Mouse (Mus musculus) frontal cortex, adult (tissue): ENCODE data around the gene Elmo3.

Experiments used
- ATAC-seq: cut with Nextera tagmentation; 2 replicates; pipeline ENCODE4 v1.9.2; 2017; ENCODE audit warnings: mild to moderate bottlenecking, moderate library complexity, mixed read lengths; ENCODE audit not compliant: low TSS enrichment

The Elmo3 gene

DNA sequence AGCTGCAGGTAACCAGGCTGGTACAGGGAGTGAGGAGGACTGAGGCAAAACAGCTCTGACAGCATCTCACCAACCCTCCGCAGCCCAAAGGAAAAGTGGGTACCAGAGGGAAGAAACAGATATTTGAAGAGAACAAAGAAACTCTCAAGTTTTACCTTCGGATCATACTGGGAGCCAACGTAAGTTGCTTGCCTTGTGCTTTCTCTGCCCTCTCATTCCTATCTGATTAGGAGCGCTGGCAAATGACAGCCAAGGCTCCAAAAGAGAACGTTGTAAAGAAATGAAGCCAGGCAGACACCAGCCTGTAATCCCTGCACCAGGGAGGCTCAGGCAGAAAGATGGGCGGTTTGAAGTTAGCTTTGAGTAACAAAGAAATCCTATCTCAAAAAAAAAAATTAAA lies 21.6 kb downstream of the Elmo3 start:
- ATAC-seq, result no peak

- no peak for ATAC-seq
These were observed 24.9 kb downstream of the Elmo3 start for GRCm38 (mm10) chr8:105330325-105330724.

DNA sequence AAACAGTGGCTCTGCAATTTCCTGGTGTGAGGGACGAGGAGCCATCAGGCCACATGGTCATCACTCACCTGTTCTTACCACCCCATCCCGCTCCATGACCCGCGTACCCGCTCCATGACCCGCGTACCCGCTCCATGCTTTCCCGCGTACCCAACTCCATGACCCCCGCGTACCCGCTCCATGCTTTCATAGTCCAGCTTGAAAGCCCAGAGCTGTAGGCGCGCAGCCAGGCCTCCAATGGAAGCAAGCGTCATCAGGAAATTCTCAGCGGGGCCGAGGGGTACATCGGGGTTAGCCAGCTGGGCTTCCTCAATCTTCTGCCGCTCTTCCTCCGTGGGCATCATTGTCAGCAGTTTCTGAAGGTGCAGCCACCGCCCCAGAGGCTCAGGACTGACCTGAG lies 26.1 kb downstream of the Elmo3 start:
- no peak for ATAC-seq

- no peak for ATAC-seq
These were observed 26.5 kb downstream of the Elmo3 start for GRCm38 (mm10) chr8:105331931-105332330.

DNA sequence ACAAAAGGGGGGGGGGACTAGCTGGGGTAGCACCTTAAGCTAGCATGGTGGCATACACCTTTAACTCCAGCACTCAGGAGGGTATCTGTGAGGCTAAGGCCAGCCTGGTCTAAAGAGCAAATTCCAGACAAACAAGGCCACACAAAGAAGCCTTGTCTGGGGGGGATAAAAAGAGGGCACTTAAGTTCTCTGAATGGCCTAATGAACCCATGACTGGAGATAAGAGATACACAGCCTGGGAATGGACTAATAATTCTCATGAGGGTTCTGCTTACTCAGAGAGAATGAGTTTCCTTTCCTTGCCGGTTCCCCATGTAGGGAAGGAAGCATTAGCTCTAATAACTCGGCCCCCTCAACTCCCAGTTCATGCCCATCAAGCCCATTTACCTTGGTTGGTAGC lies 27.1 kb downstream of the Elmo3 start:
- no peak for ATAC-seq

DNA sequence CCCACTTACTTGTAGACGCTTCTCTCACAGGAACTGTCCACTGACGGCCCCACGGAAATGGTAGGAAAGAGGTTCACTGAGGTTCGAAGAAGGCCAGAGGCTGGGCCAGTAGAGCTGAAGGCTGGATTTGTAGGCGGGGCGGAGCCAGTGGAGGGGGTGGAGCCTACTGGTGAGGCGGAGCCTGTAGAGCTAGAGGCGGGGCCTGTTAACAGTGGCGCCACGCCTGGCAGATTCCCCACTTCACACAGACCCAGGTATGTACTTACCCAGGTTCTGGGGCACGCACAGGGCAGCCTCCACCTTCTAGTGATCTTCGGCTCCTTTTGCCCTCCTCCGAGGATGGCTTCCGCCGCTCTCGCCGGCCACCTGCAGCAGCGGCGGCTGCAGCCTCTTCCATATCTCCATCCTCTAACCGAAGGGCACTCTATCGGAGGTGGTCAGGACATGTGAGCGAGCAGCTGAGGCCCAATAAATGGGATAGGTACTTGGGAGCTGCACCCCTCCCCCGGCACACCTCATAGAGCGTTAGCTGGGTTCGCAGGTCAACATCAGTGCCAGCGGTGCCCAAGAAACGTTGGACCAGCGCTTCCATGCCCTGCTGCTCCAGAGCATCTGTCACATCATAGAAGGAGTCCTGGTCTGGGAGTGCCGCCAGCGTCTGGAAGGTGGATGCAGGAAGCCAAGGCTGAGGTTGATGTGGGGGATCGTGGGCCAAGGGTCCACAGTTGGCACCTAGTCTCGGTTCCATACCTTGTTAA lies 31.2 kb downstream of the Elmo3 start:
- peak; percentile 10; the same call in 1 of the 2 replicates for ATAC-seq

- no peak for ATAC-seq
These were observed 33.6 kb downstream of the Elmo3 start for GRCm38 (mm10) chr8:105338992-105339391.

DNA sequence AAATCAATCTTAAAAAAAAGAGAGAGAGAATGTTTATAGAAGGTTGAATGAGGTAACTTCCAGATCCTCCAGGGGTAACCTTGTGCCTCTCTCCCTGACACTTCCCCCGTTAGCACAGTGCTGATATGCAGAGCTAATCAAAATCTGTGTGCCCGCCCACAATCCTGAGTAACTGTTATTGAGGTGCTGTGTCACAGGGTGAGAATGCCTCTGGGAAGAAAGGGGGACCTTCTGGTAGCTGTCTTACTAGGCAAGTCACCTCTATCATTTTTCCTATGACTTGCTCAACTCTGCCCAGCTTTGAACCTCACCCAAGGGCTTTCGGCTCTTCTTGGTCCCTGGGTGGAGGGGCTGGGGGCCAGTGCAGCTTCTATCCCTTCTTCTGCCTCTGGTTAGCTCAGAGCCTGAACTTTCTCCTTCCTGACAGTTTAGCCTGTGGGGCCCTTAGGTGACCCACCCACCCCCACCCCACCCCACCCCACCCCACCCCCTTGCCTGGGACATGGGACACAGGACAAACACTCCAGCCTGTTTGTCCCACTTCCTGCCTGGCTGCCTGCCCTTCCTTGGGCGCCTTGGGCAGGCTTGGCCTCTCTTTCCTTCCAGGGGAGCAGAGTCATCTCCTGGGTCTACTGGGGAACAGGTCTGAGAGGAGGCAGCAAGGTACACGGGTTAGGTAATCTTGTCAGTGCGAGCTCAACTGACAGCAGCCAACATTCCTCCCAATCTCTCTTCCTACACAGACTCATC lies 34.7 kb downstream of the Elmo3 start:
- no peak for ATAC-seq

DNA sequence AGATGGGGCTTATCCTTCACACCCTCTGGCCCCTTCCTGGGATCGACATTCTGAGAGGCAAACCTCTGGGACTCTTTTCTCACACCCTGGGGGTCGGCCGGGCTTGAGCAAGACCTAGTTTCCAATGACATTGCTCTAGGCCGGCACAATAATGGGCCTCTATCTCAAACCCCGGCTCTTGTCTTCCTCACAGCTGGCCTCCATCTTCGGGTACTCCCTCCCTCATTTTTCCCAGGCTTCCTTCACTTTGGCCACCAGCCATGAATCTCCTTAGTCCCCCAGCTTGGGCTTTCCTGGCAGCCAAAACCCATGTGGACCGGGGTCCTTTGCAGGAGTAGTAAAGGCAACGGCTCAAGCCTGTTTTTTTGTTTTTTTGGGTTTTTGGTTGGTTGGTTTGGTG lies 36.0 kb downstream of the Elmo3 start:
- ATAC-seq, result no peak

DNA sequence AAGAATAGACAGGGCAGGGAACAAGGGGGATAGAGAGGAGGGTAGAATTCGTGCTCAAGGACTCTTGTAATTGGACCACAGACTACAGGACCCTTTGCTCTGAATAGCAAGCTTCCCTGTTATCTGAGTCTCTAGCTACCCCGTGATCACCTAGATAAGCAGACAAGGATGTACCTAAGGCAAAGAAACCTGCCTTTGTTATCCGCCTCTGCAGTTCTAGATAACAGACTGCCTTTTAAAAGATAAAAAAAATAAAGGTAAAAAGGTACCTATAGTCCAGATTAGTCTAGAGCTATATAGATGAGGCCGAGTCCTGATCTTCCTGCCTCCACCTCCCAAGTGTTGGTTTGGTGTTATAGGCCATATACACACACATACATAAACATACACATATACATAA lies 37.4 kb downstream of the Elmo3 start:
- no peak for ATAC-seq

DNA sequence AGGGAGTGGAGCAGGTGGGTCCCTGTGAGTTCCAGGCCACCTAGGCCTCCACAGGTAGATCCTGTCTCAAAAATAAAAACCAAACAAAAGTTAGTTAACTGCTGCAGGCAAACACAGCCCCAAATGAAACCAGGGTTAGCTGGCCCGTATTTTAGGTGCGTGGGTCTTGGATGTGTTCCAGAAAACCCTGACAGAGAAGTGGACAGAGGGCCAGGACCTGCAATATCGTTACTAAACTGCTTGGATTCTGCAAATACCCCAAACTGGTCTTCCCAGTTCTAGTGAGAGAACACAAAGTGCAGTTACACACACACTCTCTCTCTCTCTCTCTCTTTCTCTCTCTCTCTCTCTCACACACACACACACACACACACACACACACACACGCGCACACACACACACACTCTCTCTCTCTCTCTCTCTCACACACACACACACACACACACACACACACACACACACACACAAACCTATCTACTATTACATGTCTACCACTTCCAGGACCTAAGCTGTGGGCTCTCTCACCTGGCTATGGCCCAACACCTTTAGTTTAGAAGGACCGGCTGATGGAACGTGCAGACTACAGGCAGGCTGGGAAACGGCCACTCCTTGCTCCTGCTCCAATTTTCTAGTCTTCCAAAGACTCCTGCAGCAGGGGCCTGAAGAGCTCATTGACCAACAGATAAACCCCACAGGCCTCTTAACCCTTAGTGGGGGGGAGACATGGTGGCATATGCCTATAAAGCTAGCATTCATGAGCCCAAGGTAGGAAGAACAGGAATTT lies 38.6 kb downstream of the Elmo3 start:
- ATAC-seq, result no peak

DNA sequence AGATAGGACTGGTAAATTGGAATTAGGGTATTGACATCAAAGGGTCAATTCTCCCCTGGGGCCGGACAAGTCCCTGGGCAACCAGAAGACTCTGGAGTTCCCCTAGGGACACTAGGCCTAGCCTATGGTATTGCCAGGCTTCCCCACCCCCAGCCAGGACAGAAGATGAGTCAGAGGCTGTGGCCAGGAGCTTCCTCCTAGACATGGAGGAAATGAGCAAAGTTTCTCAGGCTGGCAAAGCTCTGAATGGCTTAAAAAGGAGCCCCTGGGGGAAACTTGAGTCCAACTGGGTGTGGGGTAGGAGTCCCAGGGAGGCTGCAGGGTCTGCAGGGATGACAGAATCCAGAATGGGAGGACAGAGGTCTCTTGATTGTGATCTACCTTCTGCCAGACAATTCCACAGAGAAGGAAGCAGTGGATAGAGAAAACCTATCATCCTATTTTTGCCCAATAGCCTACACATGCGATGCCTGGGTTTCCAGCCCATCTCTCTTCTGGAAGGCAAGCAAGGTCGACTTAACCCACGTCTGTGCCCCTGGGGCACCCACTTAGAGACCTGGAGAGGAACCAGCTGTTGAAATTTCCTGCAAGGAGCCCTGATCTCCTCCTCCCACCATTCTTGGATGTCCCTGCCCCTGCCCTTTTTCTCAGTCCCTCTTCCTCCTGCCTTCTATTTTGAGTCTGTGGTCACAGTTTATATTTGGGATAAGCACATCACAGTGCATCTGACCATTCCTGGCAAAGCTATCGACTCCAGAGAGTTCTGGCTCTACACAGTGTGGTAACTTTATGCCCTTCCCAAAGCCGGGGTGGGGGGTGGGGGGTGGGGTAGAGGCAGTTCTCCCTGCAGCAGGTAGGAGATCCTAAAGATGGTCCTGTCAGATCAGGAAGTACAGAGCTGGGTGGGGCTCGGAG lies 39.9 kb downstream of the Elmo3 start:
- ATAC-seq, result no peak

- peak; percentile 10; the same call in 1 of the 2 replicates for ATAC-seq
These were observed 41.4 kb downstream of the Elmo3 start for GRCm38 (mm10) chr8:105346611-105347427.

GRCm38 (mm10) chr8:105347428-105348221 lies 42.2 kb downstream of the Elmo3 start, which contains the start of gene Fhod1:
Gene Fhod1 (minus strand): TSS chr8:105347953.
- peak; percentile 85 for ATAC-seq

DNA sequence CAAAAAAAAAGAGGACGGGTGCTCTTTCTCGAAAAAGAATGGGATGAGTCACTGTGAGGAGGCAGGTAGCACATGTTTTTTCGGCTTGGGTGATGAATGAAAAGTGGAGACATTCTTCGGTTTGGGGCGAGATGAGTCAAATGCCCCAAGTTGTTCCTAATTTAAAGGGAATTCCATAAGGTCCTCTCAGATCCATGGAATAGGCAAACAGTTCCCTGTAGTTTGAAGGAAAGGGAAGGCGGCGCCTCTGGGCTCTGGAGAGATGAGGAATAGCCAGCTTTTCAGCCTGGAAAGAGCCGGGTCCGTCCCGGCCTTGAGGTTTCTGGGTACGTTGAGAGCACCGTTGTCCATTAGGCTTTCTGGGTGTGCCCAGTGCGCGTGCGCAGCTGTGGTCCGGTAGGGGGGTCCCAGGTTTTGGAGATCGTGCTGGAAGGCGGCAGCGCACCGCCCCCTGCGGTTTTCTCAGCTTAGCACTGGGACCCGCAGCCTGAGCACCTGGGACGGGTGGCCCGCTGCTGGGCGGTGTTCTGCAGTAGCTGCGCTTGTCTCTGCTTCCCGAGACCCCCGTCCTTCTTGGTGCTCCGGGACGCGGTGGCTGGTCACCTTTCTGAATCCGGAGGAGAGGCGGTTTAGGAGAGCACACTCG lies 43.2 kb downstream of the Elmo3 start, which contains the start of gene Slc9a5:
Gene Slc9a5 (plus strand): TSS at position 394 of the 646 bp plus-strand sequence.
- peak; percentile 10; the same call in 1 of the 2 replicates for ATAC-seq

GRCm38 (mm10) chr8:105349096-105349771 lies 43.8 kb downstream of the Elmo3 start:
- ATAC-seq, result no peak; the same call in 1 of the 2 replicates

GRCm38 (mm10) chr8:105350186-105350585 lies 44.8 kb downstream of the Elmo3 start:
- 0 out of 2 replicates have a peak, but pooled peaks have one; percentile 24 for ATAC-seq

DNA sequence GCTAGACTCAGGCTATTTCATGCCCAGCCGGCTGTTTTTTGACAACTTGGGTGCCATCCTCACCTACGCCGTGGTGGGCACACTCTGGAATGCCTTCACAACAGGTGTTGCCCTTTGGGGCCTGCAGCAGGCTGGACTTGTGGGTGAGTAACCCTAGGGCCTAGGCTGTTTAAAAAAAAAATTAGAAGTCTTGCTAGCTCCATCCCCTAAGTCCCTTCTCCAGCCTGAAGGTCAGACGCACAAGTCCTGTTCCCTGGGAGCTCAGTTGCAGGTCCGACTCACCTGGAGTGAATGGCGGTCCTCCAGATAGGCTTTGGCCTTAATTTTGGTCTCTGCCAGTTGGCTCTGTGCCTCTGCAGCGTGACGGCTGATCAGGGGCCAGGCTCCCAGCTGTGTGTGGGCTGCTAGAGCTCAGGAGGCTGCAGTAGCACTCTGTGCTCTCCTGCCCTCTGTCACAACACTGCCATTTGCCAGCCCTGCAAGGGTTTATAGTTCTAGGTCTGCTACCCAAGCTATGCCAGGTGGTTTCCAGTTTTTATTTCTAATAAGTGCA lies 48.3 kb downstream of the Elmo3 start:
- no peak for ATAC-seq
